Mouse (Mus musculus): Measurements from ENCODE around the gene Sorbs1.
"Not testable (repeated sequence)": the region's sequence is repeated elsewhere in the genome, so short reads cannot be mapped to it uniquely, and the experiment has no call there.

The Sorbs1 gene

DNA sequence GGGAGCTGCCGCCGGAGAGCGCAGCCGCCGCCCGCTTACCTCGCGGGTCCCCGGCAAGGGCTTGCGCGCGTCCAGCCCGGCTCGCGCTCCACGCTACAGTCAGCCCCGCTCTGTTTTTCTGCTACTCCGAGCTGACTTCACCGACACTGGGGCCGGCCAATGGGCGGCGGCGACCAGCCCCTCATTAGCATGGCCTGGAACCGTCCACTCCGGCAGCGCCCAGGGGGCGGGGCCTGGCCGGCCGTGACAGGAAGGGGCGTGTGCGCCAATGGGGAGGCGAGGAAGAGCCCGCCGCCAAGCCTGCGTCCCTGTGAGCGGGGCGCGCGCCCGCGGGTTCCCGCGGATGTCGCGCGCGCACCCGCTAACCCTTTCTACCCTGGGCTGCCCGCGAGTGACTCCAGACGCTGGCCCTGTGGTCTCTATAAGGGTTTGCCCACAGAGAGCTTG lies at the start of gene Sorbs1:
Gene Sorbs1 (minus strand): TSS at position 148 of the 447 bp plus-strand sequence.
- DNase-seq (ENCODE audit: low read depth, low spot score): peak; percentile 94

DNA sequence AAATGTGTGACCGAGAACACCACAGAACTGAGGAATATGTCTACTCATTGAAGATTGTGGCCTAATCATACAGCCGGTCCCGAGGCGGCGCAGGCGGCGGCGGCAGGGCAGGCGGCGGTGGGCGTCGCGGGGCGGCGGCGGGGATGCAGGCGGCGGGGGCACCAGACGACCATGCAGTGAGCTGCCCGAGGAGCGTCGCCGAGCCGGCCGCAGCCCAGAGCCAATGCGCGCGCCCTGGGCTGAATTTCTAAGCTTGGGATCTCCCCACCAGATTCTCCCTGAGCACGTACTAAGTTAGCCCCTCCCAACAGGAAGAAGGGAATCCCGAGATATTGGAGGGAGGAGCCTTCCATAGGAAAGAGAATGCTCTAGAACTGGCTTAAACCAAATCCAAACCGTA lies 47.9 kb upstream of the Sorbs1 start:
- DNase-seq (ENCODE audit: low read depth, low spot score): not testable (repeated sequence)

DNA sequence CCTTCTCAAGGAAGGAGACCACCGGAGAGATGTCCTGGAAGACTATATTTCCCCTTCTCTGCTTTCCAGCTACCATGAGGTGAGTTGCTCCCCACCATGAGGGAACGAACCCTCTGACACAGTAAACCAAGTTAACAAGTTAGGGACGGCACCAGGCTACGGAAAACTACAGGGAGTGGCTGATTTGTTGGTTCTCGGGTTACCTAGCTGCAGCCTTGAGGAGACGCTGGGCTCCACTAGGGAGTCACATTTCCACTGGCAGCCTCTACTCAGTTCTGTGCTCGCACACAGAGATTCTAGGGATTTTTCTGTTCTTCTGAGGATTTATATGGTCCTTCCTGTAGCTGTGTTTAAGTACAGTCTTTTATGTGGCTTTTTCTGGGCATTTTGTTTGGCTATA lies 42.5 kb upstream of the Sorbs1 start:
- no peak for DNase-seq (ENCODE audit: low read depth, low spot score)

DNA sequence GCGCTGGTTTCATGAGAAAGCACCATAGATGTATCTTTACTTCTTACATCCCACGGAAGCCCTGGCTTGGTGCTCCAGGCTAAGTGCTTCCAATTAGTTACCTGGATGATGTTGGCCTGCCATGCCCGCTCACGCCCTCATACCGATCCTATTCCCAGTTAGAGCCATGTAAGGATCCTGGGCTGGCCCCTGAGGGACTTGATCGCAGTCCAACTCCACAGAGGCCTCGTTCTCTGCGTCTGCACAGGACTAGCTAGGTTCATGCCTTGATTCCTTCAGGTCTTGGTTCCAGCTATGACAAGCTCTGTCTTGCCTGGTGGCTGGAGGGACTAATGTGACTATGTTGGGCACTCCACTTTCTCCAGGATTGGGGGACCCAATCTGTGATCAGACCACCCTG lies 41.6 kb upstream of the Sorbs1 start:
- DNase-seq (ENCODE audit: low read depth, low spot score): no peak

DNA sequence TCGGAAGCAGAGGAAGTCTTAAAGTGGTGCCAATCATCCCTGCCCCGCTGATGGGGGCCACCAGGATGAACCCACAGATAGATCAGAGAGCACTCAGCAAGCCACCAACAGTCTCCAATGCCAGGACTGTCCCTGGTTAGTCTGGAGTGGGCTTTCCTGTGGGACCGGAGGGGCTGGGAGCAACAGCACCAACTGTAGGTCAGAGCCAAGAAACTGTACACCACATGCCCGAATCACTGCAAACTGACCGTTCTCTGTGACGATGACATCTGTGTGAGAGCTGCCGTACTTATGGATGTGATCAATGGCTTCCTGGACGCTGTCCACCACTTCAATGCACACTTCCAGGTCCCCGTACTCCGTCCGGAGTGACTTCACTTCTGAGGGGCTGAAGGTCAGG lies 40.8 kb upstream of the Sorbs1 start:
- DNase-seq (ENCODE audit: low read depth, low spot score): no peak

DNA sequence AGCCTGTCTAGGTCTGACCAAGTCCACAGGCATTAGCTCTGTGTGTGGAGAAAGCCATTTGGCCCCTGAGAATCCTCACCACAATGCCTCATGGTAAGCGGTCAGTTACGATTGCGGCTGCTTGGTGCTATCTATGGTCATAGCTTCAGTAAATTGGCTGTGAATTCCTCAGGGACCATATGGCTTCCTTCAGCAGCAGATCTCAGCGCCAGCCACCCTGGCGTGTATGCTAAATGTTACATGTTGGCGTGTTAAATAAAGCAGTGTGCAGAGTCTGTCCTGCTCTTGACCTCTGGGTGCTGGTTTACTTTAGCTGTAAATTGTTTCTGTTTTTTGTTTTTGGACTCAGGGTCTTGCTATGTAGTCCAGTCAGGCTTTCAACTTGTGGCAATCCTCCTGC lies 40.3 kb upstream of the Sorbs1 start:
- DNase-seq (ENCODE audit: low read depth, low spot score): no peak

DNA sequence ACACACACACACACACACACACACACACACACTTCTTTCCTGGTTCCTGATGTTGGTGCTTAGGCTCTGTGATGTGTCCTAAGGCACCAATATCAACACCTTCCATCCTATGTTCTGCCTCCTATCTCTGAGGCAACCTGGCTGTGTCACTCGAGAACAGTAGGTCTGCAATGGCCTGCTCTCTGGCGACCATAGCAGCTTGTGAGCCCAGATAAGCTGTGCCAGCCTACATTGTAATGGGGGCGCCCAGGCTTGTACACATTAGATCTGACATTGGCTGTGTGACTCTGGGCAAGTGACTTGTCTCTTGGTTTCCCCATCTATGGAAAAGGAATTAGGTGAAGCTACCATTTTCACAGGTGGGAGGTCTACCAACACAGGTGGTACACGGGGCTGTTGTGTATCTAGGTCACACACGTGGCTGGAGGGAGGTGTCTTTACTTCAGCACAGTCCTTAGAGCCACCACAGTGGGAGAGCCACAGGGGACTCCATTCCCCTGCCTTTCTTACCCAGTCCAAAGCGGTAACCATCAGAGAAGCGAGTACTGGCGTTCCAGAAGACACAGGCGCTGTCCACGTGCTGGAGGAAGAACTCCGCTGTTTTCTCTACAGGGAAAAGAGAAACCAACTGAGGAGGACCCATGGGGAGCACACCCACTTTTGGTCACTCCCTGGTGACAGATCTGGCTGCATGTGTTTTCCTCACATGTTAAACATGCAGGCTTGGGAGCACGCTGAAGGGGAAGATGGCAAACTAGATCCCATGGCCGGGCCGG lies 39.6 kb upstream of the Sorbs1 start:
- no peak for DNase-seq (ENCODE audit: low read depth, low spot score)

DNA sequence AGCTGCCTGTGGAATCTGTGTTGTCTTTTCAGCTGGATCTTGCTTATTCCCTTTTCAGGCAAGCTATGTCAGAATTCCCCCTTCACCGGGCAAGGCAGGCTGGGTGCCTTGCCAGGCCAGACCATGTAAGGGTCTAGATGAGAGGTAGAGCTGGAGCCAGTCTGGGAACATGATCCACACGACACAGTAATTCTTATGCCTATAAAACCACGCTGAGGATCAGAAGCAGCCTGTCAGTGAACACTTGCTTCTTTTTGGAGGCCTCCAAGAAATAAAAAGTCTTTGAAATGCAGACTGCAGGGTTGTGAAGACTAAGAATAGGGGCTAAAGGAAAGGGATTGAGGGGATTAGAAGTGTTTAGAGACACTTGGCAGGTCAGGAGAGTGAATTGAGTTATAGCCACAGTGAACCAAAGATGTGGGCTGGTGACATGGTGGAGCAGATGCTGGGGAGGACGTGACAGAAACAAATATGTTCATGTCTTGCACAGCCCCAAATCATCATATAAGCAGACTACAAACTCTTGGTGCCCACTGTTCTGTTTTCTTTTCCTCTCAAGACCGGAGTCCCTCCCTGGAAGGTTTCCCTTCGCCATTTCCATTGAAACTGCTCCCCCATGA lies 36.0 kb upstream of the Sorbs1 start:
- DNase-seq (ENCODE audit: low read depth, low spot score): no peak

DNA sequence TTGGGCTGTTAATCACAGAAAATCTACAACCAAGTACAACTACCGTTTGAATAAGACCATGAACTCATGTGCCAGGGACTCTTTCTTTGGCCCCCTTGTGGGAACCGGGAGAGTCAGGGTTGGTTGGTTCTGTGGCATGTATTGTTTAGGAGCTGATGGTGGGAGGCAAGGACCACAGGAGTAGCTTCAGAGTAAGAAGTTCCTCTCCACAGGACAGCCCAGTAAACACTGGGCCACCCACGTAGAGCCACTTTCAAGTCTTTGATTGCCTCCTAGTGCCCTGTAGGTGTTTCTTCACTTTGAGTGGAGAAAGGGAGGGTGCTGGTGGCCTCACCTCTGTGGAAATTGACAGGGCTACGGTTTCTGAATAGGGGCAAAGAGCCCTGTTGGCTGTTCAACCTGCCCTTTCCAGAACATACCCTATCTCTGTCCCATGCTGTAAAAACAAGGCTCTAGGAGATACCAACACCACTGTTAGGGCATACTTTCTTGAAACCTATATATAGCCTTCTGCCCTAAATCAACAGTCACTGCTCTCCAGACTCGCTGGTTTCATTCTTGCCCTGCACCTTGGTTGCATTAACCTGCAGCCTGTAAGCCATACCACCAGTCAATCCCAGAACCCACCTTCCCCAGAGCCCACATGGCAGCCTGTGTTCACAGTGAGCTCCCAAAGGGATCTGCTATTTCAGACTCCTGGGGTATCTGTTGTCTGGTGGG lies 35.4 kb upstream of the Sorbs1 start:
- DNase-seq (ENCODE audit: low read depth, low spot score): peak; percentile 13

DNA sequence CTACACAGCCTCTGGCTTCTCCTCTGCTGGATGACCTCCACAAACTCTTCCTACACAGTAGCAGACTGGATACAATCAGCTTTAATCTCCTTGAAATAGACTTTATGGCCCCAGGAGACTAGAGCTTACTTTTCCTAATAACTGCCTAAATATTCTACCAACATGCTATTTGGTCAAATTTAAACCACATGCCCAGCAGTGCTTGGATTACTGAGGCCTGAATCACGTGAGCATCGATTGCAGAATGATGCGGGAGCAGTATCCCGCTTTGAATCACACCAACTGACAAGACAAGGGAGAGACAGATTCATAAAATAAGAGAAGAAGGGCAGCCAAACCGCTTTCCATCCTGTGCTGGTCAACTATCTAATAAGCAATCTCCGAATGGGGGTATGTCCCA lies 34.8 kb upstream of the Sorbs1 start:
- DNase-seq (ENCODE audit: low read depth, low spot score): no peak

DNA sequence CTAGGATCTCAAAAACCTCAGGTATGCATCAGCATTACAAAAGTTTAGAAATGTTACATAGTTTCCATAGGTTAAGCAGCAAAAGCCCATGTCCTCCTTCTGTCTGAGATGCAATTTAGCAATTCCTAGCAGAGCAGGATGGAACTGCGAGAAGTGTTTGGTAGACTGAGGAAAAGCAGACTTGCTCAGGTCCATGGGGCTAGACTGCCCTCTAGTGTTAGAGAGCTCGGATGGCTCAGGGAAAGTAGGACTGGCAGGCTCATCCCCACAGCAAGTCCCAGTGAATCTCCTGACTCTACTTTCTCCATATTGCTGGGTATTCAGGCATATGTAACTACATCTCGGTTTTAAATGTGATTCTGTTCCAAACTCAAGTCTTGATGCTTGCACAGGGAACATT lies 31.3 kb upstream of the Sorbs1 start:
- DNase-seq (ENCODE audit: low read depth, low spot score): peak; percentile 54

DNA sequence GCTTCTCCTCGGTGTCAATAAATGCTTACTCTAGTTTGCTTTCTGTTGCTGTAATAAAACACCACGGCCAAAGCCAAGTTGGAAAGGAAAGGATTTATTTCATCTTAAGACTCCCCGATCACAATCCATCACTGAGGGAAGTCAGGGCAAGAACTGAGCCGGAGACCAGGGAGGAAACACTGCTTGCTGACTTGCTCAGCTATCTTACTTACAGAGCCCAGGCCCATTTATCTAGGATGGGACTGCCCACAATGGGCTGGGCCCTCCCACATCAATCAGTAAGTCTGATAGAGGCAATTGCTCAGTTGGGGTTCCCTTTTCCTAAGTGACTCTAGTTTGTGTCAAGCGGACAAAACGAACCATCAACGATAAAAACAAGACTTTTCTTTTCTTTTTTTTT lies 29.2 kb upstream of the Sorbs1 start:
- no peak for DNase-seq (ENCODE audit: low read depth, low spot score)

DNA sequence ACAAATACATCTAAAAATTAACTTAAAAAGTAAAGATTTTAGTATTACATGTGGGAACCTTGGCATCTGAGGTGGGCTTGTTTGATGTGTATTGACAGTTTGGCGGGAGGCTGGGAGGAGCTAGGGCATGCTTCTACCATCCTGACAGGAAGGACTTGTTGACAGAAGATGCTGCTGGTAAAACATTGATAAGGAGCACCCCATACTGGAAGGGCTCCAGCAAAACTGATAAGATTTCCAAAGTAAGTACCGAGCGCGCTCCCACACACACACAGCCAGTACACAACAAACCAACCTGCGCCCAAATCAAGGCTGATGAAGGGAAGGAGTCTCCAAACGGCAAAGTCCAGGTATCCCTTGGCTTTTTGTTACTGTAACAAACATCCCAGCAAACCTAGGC lies 22.9 kb upstream of the Sorbs1 start:
- no peak for DNase-seq (ENCODE audit: low read depth, low spot score)

DNA sequence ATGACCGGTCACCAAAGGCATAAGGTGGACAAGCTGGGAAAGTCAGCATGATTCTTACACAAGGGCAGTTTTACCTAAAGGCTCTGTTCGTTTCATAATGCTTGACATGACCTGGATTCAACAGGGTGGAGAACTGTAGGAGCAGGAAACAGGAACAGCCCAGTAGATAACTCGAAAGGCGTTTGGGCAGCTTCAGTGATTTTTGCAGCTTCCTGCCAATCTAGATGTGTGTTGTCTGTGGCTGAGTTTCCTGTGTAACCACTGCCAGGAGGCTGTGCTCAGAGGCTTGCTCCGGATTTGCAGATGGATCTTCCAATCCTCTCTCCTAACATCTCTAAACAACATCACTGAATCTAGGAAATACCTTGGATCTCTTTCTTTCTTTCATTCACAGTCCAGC lies 18.9 kb upstream of the Sorbs1 start:
- DNase-seq (ENCODE audit: low read depth, low spot score): no peak

DNA sequence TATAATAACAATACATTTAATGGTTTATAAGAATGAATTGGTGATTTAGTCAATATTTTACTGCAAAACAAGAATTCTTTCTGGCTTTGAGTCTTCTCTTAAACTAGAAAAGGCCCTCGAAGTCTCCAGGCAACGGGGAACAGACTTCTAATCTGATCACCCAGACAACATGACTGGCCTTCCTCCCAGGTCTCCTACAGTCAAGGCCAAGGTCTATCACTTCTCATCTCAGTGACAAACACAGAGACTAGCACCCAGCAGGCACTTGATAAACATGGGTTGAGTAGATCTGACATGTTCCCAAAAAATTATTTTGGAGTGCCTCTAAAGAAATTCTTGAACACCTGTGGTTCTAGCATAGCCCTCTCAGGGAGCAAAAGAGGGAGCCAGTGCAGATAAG lies 16.7 kb upstream of the Sorbs1 start:
- DNase-seq (ENCODE audit: low read depth, low spot score): no peak

DNA sequence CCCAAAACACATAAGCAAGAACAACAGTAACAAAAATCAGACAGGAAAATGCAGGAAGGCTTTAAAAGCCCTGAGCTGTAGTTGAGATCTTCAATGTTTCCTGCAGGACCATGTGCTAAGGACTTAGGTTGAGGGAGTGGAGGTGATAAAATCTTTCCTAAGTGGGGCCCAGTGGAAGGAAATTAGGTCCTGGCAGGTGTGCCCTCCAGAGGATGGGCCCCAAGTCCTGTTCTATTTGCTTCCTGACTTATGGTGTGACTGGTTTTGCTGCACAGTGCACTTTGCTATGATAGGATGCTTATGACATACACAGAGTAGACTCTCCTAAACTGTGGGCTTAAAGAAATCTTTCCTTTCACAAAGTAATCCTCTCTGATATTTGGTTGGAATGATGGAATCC lies 14.7 kb upstream of the Sorbs1 start:
- no peak for DNase-seq (ENCODE audit: low read depth, low spot score)

DNA sequence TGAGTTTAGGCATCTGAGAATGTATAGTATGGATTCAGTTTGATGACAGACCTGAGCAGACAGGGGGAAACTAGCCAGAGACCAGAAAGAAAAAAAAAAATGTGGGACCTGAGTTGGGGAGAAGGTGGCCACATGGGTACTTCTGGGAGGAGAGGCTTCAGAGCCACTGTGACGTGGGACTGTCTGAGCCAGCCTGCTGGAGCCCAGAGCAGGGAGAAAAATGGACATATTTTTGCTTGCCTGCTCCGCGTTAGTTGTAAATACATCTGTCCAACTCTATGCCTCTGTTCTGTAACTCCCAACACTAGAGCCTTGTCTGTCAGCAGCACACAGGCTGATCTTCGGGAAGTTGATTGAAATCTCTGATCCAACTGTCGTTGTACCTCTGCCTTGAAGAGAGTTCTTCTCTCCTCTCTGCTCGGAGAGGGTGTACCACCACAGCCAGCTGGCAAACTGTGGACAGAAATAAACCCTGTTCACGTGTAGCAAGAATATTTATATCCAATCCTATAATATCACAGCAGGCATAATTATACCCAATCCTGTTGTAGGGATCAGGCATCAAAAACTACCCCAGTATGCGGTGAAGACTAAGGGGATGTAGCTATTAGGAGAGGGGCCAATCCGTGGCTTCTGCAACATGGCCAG lies 12.9 kb upstream of the Sorbs1 start:
- no peak for DNase-seq (ENCODE audit: low read depth, low spot score)

DNA sequence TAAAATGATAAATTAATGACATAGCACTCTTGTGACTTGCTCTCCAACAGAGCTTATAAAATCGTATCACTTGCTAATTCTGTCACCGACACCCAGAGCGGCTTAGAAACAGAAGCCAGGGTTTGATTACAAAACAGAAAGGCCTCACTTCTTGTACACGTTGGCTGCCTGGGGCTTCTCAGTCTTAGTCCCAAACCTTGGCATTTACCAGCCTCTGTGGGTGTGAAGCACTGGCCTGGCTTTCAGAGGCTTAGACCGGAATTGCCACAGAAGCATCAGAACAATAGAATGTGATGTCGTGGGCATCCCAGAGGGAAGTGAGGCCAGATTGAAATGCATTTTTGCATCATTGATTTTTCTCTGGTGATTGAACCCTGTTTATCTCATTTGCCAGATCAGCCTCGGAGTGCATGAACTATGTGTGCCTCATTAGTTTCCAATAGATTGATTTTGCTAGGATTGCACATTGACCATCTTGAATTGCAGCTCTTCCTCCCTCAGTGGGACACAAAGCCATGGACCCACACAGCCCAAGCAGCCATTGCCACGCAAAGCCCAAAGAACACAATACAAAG lies 9.9 kb upstream of the Sorbs1 start:
- DNase-seq (ENCODE audit: low read depth, low spot score): no peak

DNA sequence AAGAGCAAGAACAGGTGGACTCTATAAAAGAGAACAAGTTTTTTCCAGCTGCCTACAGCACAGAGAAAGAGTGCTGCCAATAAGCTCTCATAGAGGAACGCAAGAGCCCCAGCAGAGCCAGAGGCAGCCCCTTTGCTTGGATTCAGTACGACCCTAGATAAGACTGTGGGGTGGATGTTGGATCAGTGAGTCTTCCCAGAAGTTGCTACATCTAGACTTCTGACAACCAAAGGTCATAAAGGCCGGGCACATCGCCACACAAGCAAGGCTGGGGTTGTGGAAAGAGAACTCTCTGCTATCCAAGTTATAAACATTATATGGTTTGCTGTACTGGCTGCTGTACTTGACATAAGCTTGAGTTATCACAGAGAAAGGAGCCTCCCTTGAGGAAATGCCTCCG lies 6.8 kb upstream of the Sorbs1 start:
- no peak for DNase-seq (ENCODE audit: low read depth, low spot score)

DNA sequence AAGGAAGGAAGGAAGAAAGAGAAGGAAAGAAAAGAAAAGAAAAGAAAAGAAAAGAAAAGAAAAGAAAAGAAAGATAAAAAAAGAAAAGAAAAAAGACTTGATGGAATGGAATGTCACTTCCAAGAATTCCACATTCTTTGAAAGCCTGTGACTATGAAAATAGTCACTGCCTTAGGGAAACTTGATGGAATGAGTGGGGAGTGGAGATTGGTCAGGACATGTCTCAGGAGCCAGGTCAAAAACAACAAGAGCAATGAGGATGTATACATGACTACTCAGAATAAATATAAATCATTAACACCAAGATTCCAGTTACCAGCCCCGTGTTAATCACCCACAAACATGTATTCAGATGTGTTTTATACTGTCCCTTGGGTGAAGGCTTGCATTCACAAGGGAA lies 5.1 kb upstream of the Sorbs1 start:
- DNase-seq (ENCODE audit: low read depth, low spot score): no peak

DNA sequence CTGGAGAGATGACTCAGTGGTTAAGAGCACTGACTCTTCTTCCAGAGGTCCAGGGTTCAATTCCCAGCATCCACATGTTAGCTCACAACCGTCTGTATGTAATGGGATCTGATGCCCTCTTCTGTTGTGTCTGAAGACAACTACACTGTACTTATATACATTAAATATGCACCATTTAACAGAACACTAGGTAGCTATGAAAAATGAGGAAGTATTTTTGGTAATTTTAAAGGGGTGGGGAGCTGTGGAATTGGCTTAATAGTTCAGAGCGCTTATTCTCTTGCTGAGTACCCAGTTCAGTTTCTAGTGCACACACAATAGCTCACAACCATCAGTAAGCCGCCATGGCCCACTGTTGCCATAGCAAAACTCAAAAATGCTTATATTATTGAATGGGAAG lies 2.0 kb upstream of the Sorbs1 start:
- DNase-seq (ENCODE audit: low read depth, low spot score): no peak

DNA sequence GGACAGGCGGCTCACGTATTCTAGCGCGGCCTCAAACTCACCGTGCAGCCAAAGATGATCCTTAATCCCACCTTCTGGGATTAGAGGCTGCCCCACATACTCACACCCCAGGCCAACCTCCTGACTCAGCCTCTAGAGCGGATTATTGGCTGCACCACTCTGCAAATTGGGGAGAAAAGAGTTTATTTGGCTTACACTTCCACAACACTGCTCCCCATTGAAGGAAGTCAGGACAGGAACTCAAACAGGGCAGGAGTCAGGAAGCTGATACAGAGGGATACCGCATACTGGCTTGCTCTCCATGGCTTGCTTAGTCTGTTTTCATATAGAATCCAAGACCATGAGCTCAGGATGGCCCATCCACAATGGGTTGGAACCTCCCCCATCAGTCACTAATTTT lies 797 bp upstream of the Sorbs1 start:
- DNase-seq (ENCODE audit: low read depth, low spot score): no peak

Data from embryo, embryonic 11.5 days (tissue).